Mouse (Mus musculus) midbrain, embryonic 16.5 days (tissue): Measurements from ENCODE around the gene Adar. TPM values are rescaled to one million over a fixed set of nuclear protein-coding genes. Genes with fewer than 3 reads are reported as not detected.

Experiments used
- ATAC-seq: fragments of 200-750 bp; cut with Nextera tagmentation; 2 replicates; pipeline ENCODE4 v1.8.0; 2017; ENCODE audit warnings: moderate TSS enrichment
- H3K27ac ChIP-seq: fragments of 300-500 bp; sonication (generic); 2 replicates; pipeline ENCODE4 v1.5.1; 2014; ENCODE audit warnings: mild to moderate bottlenecking, low read length, mixed read lengths
- H3K27me3 ChIP-seq: fragments of 300-500 bp; sonication (generic); 2 replicates; pipeline ENCODE4 v1.6.1; 2014; ENCODE audit warnings: low read depth, low read length, mixed read lengths; ENCODE audit not compliant: control insufficient read depth, insufficient read depth
- H3K36me3 ChIP-seq: fragments of 300-500 bp; sonication (generic); 2 replicates; pipeline ENCODE4 v1.6.1; 2014; ENCODE audit warnings: mild to moderate bottlenecking, low read length, moderate library complexity, mixed read lengths; ENCODE audit not compliant: control insufficient read depth, insufficient read depth
- H3K4me1 ChIP-seq: fragments of 300-500 bp; sonication (generic); 2 replicates; pipeline ENCODE4 v1.6.1; 2014; ENCODE audit warnings: mild to moderate bottlenecking, low read length, mixed read lengths; ENCODE audit not compliant: control insufficient read depth, insufficient read depth
- H3K4me2 ChIP-seq: fragments of 300-500 bp; sonication (generic); 2 replicates; pipeline ENCODE4 v1.6.1; 2014; ENCODE audit warnings: mild to moderate bottlenecking, low read length, mixed read lengths
- H3K4me3 ChIP-seq: fragments of 300-500 bp; sonication (generic); 2 replicates; pipeline ENCODE4 v1.5.1; 2014; ENCODE audit warnings: low read depth, mild to moderate bottlenecking, low read length, moderate library complexity, mixed read lengths
- H3K9ac ChIP-seq: fragments of 300-500 bp; sonication (generic); 2 replicates; pipeline ENCODE4 v1.6.1; 2014; ENCODE audit warnings: low read depth, low read length, mixed read lengths
- H3K9me3 ChIP-seq: fragments of 300-500 bp; sonication (generic); replicated peaks from 2 replicates; pipeline ENCODE4 v1.6.1; 2014; ENCODE audit warnings: mild to moderate bottlenecking, low read length, mixed read lengths; ENCODE audit not compliant: control insufficient read depth, poor library complexity, severe bottlenecking
- WGBS: fragments of 180-500 bp; shearing (Covaris S2); extraction: QIAGEN DNeasy Blood & Tissue Kit; methylation state at CpG from one replicate; pipeline ENCODE4 v1.1.7; 2014; 5-methylcytosine and 5-hydroxymethylcytosine counted together
- polyA plus RNA-seq: library from polyadenylated mRNA; unstranded; fragments of >200 nt; fragmentation: Nextera tagmentation; extraction: Ambion mirVana; gene quantifications from 2 replicates; pipeline ENCODE4 v1.2.1, GENCODE M21; 2015

Adar gene
- 35.0 and 35.7 TPM in 2 replicates for polyA plus RNA-seq

DNA sequence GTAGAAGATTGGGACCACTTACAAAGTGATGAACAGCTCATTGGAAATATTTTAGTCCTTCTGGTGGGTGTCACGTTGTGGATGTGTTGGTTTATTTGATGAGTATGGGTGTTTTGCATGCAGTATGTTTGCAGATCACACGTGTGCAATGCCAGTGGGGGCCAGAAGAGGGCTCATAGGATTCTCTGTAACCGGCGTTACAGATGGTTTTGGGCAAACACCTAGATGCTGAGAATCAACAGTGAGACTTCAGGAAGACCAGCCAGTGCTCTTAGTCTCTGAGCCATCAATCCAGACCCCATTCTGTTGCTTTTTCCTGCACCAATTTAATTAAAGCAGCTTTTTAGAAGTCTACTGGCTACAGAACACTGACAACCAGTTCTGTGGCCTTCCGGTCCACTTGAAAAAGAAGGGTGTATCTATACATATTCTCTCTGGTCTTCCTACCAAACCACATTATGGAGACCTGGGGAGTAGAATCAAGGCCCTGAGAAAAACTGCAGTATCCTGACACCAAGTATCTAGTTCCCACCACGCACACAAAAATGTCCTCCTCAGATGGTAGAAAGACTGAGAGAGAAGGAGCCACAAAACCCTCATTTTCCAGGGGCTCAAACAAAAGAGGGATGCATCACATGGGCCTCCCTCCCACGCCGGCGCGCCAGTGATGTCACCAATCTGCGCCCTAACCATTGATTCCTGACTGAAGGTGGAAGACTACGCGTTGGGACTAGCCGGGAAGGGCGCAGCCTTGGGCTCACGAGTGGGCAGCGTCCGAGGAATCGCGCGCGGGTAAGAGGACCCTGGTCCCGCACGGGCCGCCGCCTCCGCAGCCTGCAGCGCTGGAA, at the start of gene Adar:
TSS of gene Adar (plus strand) at position 664 of the 848 bp plus-strand sequence.
- Histone ChIP-seq H3K27ac (peak within 1 kb of the TSS; percentile 92), H3K9ac (peak within 1 kb of the TSS; percentile 81), H3K27me3 (no peaks in the 10 kb centered on the region), H3K4me3 (peak within 1 kb of the TSS; percentile 68), H3K4me2 (peak within 1 kb of the TSS; percentile 83), H3K4me1 (peaks cover 14% of the 10 kb centered on the region), H3K36me3 (no peaks in the 10 kb centered on the region), H3K9me3 (no peaks in the 10 kb centered on the region)
- ATAC-seq: peak; percentile 95
- WGBS: 7% methylated on average over 16 of the region's 28 CpGs

DNA sequence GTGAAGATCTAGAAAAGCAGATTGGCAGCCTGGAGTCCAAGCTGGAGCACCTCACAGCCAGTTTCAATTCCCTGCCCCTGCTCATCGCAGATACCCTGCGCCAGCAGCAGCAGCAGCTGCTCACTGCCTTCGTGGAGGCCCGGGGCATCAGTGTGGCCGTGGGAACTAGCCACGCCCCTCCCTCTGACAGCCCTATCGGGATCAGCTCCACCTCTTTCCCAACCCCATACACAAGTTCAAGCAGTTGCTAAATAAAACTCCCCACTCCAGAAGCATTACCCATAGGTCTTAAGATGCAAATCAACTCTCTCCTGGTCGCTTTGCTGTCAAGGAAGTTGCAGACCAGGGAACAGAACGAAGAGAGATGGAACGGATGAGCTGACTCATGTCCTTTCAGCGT, 47.7 kb upstream of the Adar start:
- Histone ChIP-seq H3K27me3 (no peaks in the 10 kb centered on the region), H3K9ac (no peak overlapping the region), H3K4me2 (no peak overlapping the region), H3K9me3 (no peaks in the 10 kb centered on the region), H3K27ac (no peak overlapping the region), H3K36me3 (no peaks in the 10 kb centered on the region), H3K4me1 (no peaks in the 10 kb centered on the region), H3K4me3 (no peak overlapping the region)
- no peak for ATAC-seq
- 36% methylated on average over 11 of the region's 11 CpGs for whole genome bisulfite sequencing

DNA sequence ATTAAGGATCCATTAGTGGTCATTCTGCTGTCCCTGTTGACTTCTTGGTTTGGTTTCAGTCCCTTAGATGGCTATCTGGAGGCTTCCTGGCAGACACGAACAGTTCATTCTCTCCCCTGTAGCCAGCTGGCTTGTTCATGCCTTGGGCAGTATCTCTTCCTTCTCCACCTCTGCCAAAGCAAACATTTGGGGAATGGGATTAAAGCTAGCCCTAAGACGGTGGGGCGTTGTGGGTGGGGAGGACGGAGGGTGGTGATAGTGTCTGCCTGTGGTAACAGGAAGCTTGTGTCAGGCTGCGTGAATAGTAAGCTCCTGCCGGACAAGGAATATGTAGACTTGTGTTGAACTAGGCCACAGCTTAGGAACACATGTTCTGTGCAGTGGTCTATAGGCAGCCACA, 43.5 kb upstream of the Adar start:
- no peak for ATAC-seq
- WGBS: 75% methylated on average over 6 of the region's 6 CpGs

DNA sequence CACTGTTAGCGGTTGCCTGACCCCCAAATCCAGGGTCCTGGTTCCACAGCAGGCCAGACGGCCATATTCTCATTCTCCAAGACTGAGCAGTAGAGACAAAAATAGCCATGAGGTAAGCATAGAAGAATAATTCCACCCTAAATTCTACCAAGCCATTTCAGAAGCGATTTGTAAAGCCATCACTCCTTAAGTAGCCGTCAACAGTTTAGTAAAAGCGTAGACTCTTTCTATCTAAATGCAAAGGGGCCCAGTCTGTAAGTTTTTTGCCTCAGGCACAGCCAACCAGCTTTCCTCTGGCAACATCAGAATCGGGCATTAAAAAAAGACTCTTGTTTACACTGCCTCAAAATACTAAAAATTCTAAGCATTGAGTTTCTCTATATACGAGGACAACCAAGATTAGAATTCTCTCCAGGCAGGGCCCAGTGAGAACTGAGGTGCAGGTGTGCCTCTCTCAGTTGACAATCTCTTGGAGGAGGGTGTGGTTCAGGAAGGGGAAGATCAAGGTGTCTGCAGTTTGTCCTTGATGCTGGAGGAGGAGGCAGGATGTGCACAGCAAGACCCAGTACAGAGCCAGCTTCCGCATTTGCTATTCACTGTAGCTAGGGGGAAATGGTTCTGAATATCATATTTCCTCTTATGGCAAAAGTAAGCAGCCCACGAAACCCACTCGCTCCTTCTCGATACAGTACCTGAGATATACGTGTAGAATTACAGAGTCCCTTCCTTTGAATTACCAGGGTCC, 42.1 kb upstream of the Adar start:
- no peaks in the 10 kb centered on the region for H3K27me3 ChIP-seq
- H3K9me3 ChIP-seq: no peaks in the 10 kb centered on the region
- H3K36me3 ChIP-seq: no peaks in the 10 kb centered on the region
- H3K4me2 ChIP-seq: no peak overlapping the region
- no peak for ATAC-seq
- no peak overlapping the region for H3K4me3 ChIP-seq
- H3K4me1 ChIP-seq: no peaks in the 10 kb centered on the region
- no peak overlapping the region for H3K9ac ChIP-seq
- WGBS: 86% methylated on average over 12 of the region's 12 CpGs
- H3K27ac ChIP-seq: no peak overlapping the region

More for the DNA sequence above, 43.5 kb upstream of the Adar start:
- Histone ChIP-seq H3K27me3 (no peaks in the 10 kb centered on the region), H3K9ac (no peak overlapping the region), H3K27ac (no peak overlapping the region), H3K36me3 (no peaks in the 10 kb centered on the region), H3K4me3 (no peak overlapping the region), H3K4me1 (no peaks in the 10 kb centered on the region), H3K4me2 (no peak overlapping the region), H3K9me3 (no peaks in the 10 kb centered on the region)

DNA sequence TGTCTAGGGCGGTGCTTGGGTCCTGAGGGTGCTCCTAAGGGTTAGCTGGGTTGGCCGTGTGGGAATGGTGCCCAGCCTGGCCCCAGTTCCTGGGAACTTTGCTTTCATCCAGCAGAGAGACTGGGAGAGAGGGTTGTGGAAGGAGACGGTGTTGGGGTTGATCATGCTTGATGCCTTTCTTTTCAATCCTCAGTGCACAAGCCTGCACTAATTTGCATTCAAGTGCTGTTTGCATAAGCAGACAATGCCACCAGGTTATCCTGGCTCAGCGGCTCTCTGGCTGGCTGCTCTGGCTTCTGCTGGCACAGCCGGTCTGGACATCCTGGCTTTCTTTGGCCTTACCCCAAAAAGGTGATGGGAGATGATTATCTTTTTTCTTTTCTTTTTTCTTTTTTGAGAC, 37.2 kb upstream of the Adar start:
- Histone ChIP-seq H3K4me3 (no peak overlapping the region), H3K9ac (no peak overlapping the region), H3K4me2 (no peak overlapping the region), H3K27me3 (no peaks in the 10 kb centered on the region), H3K27ac (no peak overlapping the region), H3K4me1 (0 out of 2 replicates have a peak, but pooled peaks cover 2% of the 10 kb centered on the region), H3K36me3 (no peaks in the 10 kb centered on the region), H3K9me3 (no peaks in the 10 kb centered on the region)
- WGBS: 32% methylated on average over 5 of the region's 5 CpGs
- no peak for ATAC-seq

DNA sequence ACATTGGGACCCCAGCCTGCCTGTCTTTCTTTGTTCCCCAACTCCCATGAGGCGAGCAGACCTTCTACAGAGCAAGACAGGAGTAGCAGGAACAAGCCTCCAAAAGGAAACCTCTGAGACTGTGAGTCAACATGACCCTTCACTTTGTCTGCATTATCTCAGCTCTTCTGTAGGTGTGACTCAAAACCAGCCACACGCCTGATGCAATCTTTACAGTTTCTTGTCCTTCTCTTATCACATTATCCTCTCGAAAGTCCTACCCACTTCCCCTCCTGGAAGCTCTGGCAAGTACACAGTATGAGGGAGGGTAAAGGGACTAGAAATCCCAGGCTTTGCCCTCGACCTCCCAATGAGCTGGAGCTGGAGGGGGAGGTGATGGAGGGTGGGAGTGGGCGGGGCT, 28.8 kb upstream of the Adar start:
- no peak overlapping the region for H3K27ac ChIP-seq
- no peak overlapping the region for H3K4me3 ChIP-seq
- H3K36me3 ChIP-seq: no peaks in the 10 kb centered on the region
- ATAC-seq: no peak
- peaks cover 12% of the 10 kb centered on the region for H3K4me1 ChIP-seq
- no peak overlapping the region for H3K9ac ChIP-seq
- no peak overlapping the region for H3K4me2 ChIP-seq
- no peaks in the 10 kb centered on the region for H3K27me3 ChIP-seq
- no peaks in the 10 kb centered on the region for H3K9me3 ChIP-seq
- 65% methylated on average over 5 of the region's 5 CpGs for WGBS

DNA sequence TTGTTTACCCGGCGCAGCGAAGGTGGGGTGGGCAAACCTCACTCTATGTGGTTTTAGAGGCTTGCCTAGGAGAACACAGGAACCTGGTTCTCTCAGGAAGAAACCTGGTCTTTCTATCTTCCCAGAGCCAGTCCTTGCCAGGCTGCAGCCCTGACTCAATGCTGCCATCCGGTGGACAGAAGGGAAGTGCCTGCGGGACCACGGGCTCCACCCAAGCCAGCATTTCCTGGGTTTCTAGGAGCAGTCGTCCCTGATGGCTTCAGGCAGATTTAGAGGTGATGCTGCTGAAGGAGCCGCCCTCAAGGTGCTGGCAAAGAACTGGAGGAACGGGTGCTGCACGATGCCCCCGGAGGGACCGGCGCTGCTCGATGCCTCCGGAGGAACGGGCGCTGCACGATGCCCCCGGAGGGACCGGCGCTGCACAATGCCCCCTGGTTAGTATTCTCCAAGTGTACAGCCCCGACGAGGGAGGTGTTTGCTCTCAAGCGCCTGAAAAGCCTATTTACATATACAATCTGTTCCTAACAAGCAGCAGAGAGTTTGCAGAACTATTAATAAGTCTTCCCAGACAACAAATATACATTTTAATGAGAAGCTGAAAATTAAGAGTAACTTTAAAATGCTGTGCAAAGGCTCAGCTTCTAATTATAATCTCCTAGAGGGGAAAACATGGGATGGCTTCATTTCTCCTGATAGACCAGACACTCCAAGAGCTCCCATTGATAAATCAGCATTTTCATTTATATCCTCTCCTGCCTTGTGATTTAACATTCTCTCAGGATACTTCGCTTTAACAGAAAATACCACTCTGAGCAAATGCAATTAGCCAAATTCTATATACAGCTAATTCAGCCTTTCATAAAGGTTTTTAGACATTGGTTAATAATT, 25.9 kb upstream of the Adar start:
- Histone ChIP-seq H3K36me3 (no peaks in the 10 kb centered on the region), H3K9me3 (0 out of 2 replicates have a peak, but pooled peaks cover 3% of the 10 kb centered on the region), H3K27me3 (no peaks in the 10 kb centered on the region), H3K27ac (peak overlapping the region; percentile 86), H3K4me2 (peak overlapping the region; percentile 68), H3K9ac (peak overlapping the region; percentile 78), H3K4me1 (peaks cover 10% of the 10 kb centered on the region), H3K4me3 (peak overlapping the region; percentile 52)
- ATAC-seq: peak; percentile 95
- 3% methylated on average over 25 of the region's 25 CpGs for WGBS

DNA sequence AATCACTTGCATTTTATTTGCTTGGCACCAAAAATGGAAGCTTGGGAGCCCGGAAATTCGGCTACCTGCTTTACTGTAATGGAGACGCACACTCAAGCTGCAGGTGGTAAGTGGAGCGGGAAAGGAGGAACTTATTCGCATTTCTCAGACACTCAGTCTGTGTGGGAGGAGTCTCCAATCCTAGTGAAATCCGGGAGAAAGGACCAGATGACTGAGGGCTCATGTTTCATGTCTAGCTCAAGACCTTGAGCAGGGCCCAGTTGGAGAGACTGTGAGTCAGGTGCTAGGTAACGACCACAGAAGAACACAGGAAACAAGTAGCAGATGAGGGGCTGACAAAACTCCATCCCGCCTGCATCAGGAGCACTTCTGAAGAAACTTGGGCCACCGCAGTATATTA, 23.0 kb upstream of the Adar start:
- H3K9me3 ChIP-seq: 0 out of 2 replicates have a peak, but pooled peaks cover 3% of the 10 kb centered on the region
- no peak for ATAC-seq
- WGBS: 80% methylated on average over 9 of the region's 9 CpGs

More for the DNA sequence above, 23.0 kb upstream of the Adar start:
- Histone ChIP-seq H3K4me3 (no peak overlapping the region), H3K36me3 (no peaks in the 10 kb centered on the region), H3K27me3 (no peaks in the 10 kb centered on the region), H3K4me1 (peaks cover 10% of the 10 kb centered on the region), H3K9ac (no peak overlapping the region), H3K4me2 (no peak overlapping the region), H3K27ac (no peak overlapping the region)
